Mouse (Mus musculus) intestine, embryonic 15.5 days (tissue): ENCODE results near the gene Cnnm2. TPM values are rescaled to one million over a fixed set of nuclear protein-coding genes. Genes with fewer than 3 reads are reported as not detected.

Source experiments
- ATAC-seq: fragments of 200-750 bp; cut with Nextera tagmentation; 2 replicates; pipeline ENCODE4 v1.8.0; 2017; ENCODE audit warnings: moderate TSS enrichment, moderate library complexity
- H3K27ac ChIP-seq: fragments of 300-500 bp; sonication (generic); 2 replicates; pipeline ENCODE4 v1.5.1; 2015; ENCODE audit warnings: mild to moderate bottlenecking, inconsistent platforms
- H3K27me3 ChIP-seq: fragments of 300-500 bp; sonication (generic); replicated peaks from 2 replicates; pipeline ENCODE4 v1.6.1; 2015; ENCODE audit warnings: inconsistent platforms
- H3K36me3 ChIP-seq: fragments of 300-500 bp; sonication (generic); 2 replicates; pipeline ENCODE4 v1.6.1; 2015; ENCODE audit warnings: inconsistent platforms
- H3K4me1 ChIP-seq: fragments of 300-500 bp; sonication (generic); replicated peaks from 2 replicates; pipeline ENCODE4 v1.6.1; 2015; ENCODE audit warnings: inconsistent platforms
- H3K4me2 ChIP-seq: fragments of 300-500 bp; sonication (generic); replicated peaks from 2 replicates; pipeline ENCODE4 v1.6.1; 2015; ENCODE audit warnings: mild to moderate bottlenecking, inconsistent platforms
- H3K4me3 ChIP-seq: fragments of 300-500 bp; sonication (generic); replicated peaks from 2 replicates; pipeline ENCODE4 v1.5.1; 2015; ENCODE audit warnings: inconsistent platforms
- H3K9ac ChIP-seq: fragments of 300-500 bp; sonication (generic); 2 replicates; pipeline ENCODE4 v1.6.1; 2015; ENCODE audit warnings: inconsistent platforms
- H3K9me3 ChIP-seq: fragments of 300-500 bp; sonication (generic); 2 replicates; pipeline ENCODE4 v1.6.1; 2016; ENCODE audit warnings: inconsistent platforms
- WGBS: fragments of 180-500 bp; shearing (Covaris S2); methylation state at CpG from one replicate; pipeline ENCODE4 v1.1.7; 2015; 5-methylcytosine and 5-hydroxymethylcytosine counted together
- polyA plus RNA-seq: library from polyadenylated mRNA; unstranded; fragments of >200 nt; fragmentation: Nextera tagmentation; extraction: Ambion mirVana; gene quantifications from 2 replicates; pipeline ENCODE4 v1.2.1, GENCODE M21; 2015

Cnnm2 gene
- polyA plus RNA-seq, 1 experiment from 2014 or later: 2.9 TPM

- 82% methylated on average over 5 of the region's 5 CpGs for WGBS
- no peak overlapping the region for H3K4me2 ChIP-seq
- ATAC-seq: no peak
- H3K27ac ChIP-seq: no peak overlapping the region
- no peaks in the 10 kb centered on the region for H3K4me1 ChIP-seq
- no peak overlapping the region for H3K4me3 ChIP-seq
- no peaks in the 10 kb centered on the region for H3K27me3 ChIP-seq
- no peaks in the 10 kb centered on the region for H3K9me3 ChIP-seq
- H3K9ac ChIP-seq: no peak overlapping the region
- H3K36me3 ChIP-seq: peaks cover 13% of the 10 kb centered on the region
Measured at GRCm38 (mm10) chr19:46901323-46901722, 139.9 kb downstream of the Cnnm2 start.

GRCm38 (mm10) chr19:46903379-46903778, 142.0 kb downstream of the Cnnm2 start:
- Histone ChIP-seq H3K4me2 (no peak overlapping the region), H3K36me3 (no peaks in the 10 kb centered on the region), H3K9me3 (no peaks in the 10 kb centered on the region), H3K9ac (no peak overlapping the region), H3K27me3 (no peaks in the 10 kb centered on the region), H3K4me3 (no peak overlapping the region), H3K4me1 (no peaks in the 10 kb centered on the region), H3K27ac (no peak overlapping the region)
- 89% methylated on average over 5 of the region's 5 CpGs for WGBS
- ATAC-seq: no peak

- Histone ChIP-seq H3K4me1 (no peaks in the 10 kb centered on the region), H3K9me3 (no peaks in the 10 kb centered on the region), H3K36me3 (no peaks in the 10 kb centered on the region), H3K27ac (no peak overlapping the region), H3K4me2 (no peak overlapping the region), H3K9ac (no peak overlapping the region), H3K27me3 (no peaks in the 10 kb centered on the region), H3K4me3 (no peak overlapping the region)
- WGBS: 93% methylated on average over 1 of the region's 1 CpGs
- ATAC-seq: no peak
Measured at GRCm38 (mm10) chr19:46904907-46905306, 143.5 kb downstream of the Cnnm2 start.

GRCm38 (mm10) chr19:46905383-46905782, 144.0 kb downstream of the Cnnm2 start:
- no peak overlapping the region for H3K4me2 ChIP-seq
- H3K36me3 ChIP-seq: no peaks in the 10 kb centered on the region
- H3K4me3 ChIP-seq: no peak overlapping the region
- H3K9me3 ChIP-seq: no peaks in the 10 kb centered on the region
- no peaks in the 10 kb centered on the region for H3K4me1 ChIP-seq
- H3K9ac ChIP-seq: no peak overlapping the region
- H3K27me3 ChIP-seq: no peaks in the 10 kb centered on the region
- no peak for ATAC-seq
- H3K27ac ChIP-seq: no peak overlapping the region

- Histone ChIP-seq H3K4me3 (no peak overlapping the region), H3K4me1 (no peaks in the 10 kb centered on the region), H3K36me3 (no peaks in the 10 kb centered on the region), H3K27ac (no peak overlapping the region), H3K9me3 (no peaks in the 10 kb centered on the region), H3K27me3 (no peaks in the 10 kb centered on the region), H3K9ac (no peak overlapping the region), H3K4me2 (no peak overlapping the region)
- WGBS: 80% methylated on average over 4 of the region's 4 CpGs
- ATAC-seq: no peak
Measured at GRCm38 (mm10) chr19:46905971-46906370, 144.6 kb downstream of the Cnnm2 start.

- Histone ChIP-seq H3K9ac (no peak overlapping the region), H3K4me2 (no peak overlapping the region), H3K4me3 (no peak overlapping the region), H3K36me3 (no peaks in the 10 kb centered on the region), H3K4me1 (no peaks in the 10 kb centered on the region), H3K27me3 (no peaks in the 10 kb centered on the region), H3K27ac (no peak overlapping the region), H3K9me3 (no peaks in the 10 kb centered on the region)
- no peak for ATAC-seq
- 80% methylated on average over 5 of the region's 5 CpGs for WGBS
Measured at GRCm38 (mm10) chr19:46908207-46908606, 146.8 kb downstream of the Cnnm2 start.

GRCm38 (mm10) chr19:46908977-46909376, 147.6 kb downstream of the Cnnm2 start:
- H3K9me3 ChIP-seq: no peaks in the 10 kb centered on the region
- no peaks in the 10 kb centered on the region for H3K27me3 ChIP-seq
- H3K4me2 ChIP-seq: no peak overlapping the region
- no peaks in the 10 kb centered on the region for H3K36me3 ChIP-seq
- WGBS: 82% methylated on average over 4 of the region's 4 CpGs
- H3K4me1 ChIP-seq: no peaks in the 10 kb centered on the region
- no peak overlapping the region for H3K9ac ChIP-seq
- no peak overlapping the region for H3K4me3 ChIP-seq
- no peak for ATAC-seq
- H3K27ac ChIP-seq: no peak overlapping the region

- no peak for ATAC-seq
- Histone ChIP-seq H3K4me1 (no peaks in the 10 kb centered on the region), H3K27ac (no peak overlapping the region), H3K4me2 (no peak overlapping the region), H3K9ac (no peak overlapping the region), H3K27me3 (no peaks in the 10 kb centered on the region), H3K4me3 (no peak overlapping the region), H3K36me3 (no peaks in the 10 kb centered on the region), H3K9me3 (no peaks in the 10 kb centered on the region)
- WGBS: 79% methylated on average over 3 of the region's 3 CpGs
Measured at GRCm38 (mm10) chr19:46911492-46911891, 150.1 kb downstream of the Cnnm2 start.

- WGBS: 90% methylated on average over 11 of the region's 11 CpGs
- ATAC-seq: no peak
- Histone ChIP-seq H3K4me1 (no peaks in the 10 kb centered on the region), H3K27me3 (no peaks in the 10 kb centered on the region), H3K4me2 (no peak overlapping the region), H3K9ac (no peak overlapping the region), H3K4me3 (no peak overlapping the region), H3K9me3 (no peaks in the 10 kb centered on the region), H3K36me3 (no peaks in the 10 kb centered on the region), H3K27ac (no peak overlapping the region)
Measured at GRCm38 (mm10) chr19:46913626-46914025, 152.2 kb downstream of the Cnnm2 start.

- Histone ChIP-seq H3K4me1 (no peaks in the 10 kb centered on the region), H3K36me3 (no peaks in the 10 kb centered on the region), H3K9ac (no peak overlapping the region), H3K9me3 (no peaks in the 10 kb centered on the region), H3K4me2 (no peak overlapping the region), H3K27me3 (no peaks in the 10 kb centered on the region), H3K4me3 (no peak overlapping the region), H3K27ac (no peak overlapping the region)
- WGBS: 73% methylated on average over 9 of the region's 9 CpGs
- ATAC-seq: no peak
Measured at GRCm38 (mm10) chr19:46915406-46916080, 154.1 kb downstream of the Cnnm2 start.

- Histone ChIP-seq H3K4me1 (no peaks in the 10 kb centered on the region), H3K4me2 (no peak overlapping the region), H3K36me3 (no peaks in the 10 kb centered on the region), H3K9me3 (no peaks in the 10 kb centered on the region), H3K27ac (no peak overlapping the region), H3K27me3 (no peaks in the 10 kb centered on the region), H3K4me3 (no peak overlapping the region), H3K9ac (no peak overlapping the region)
- WGBS: 81% methylated on average over 6 of the region's 6 CpGs
- ATAC-seq: no peak
Measured at GRCm38 (mm10) chr19:46920571-46920970, 159.2 kb downstream of the Cnnm2 start.

- Histone ChIP-seq H3K4me3 (no peak overlapping the region), H3K4me1 (no peaks in the 10 kb centered on the region), H3K9ac (no peak overlapping the region), H3K9me3 (no peaks in the 10 kb centered on the region), H3K27me3 (no peaks in the 10 kb centered on the region), H3K4me2 (no peak overlapping the region), H3K36me3 (no peaks in the 10 kb centered on the region), H3K27ac (no peak overlapping the region)
- no peak for ATAC-seq
- WGBS: 51% methylated on average over 4 of the region's 4 CpGs
Measured at GRCm38 (mm10) chr19:46926357-46926756, 165.0 kb downstream of the Cnnm2 start.

- 47% methylated on average over 5 of the region's 5 CpGs for WGBS
- Histone ChIP-seq H3K27me3 (no peaks in the 10 kb centered on the region), H3K4me2 (no peak overlapping the region), H3K36me3 (no peaks in the 10 kb centered on the region), H3K27ac (no peak overlapping the region), H3K4me3 (no peak overlapping the region), H3K9me3 (no peaks in the 10 kb centered on the region), H3K9ac (no peak overlapping the region), H3K4me1 (no peaks in the 10 kb centered on the region)
- ATAC-seq: no peak
Measured at GRCm38 (mm10) chr19:46926951-46927350, 165.6 kb downstream of the Cnnm2 start.
